Mouse (Mus musculus) intestine, embryonic 16.5 days (tissue): ENCODE results near the gene Slc23a3. TPM values are rescaled to one million over a fixed set of nuclear protein-coding genes. Genes with fewer than 3 reads are reported as not detected.

ENCODE experiments used
- ATAC-seq: fragments of 200-750 bp; cut with Nextera tagmentation; 2 replicates; pipeline ENCODE4 v1.8.0; 2017; ENCODE audit warnings: moderate TSS enrichment, moderate library complexity
- H3K27ac ChIP-seq: fragments of 300-500 bp; sonication (generic); 2 replicates; pipeline ENCODE4 v1.5.1; 2014; ENCODE audit warnings: mild to moderate bottlenecking, low read length
- H3K27me3 ChIP-seq: fragments of 300-500 bp; sonication (generic); replicated peaks from 2 replicates; pipeline ENCODE4 v1.6.1; 2014; ENCODE audit warnings: low read length, control low read depth, mixed read lengths; ENCODE audit not compliant: control insufficient read depth, insufficient read depth
- H3K36me3 ChIP-seq: fragments of 300-500 bp; sonication (generic); 2 replicates; pipeline ENCODE4 v1.6.1; 2014; ENCODE audit warnings: low read length, control low read depth; ENCODE audit not compliant: control insufficient read depth, insufficient read depth
- H3K4me1 ChIP-seq: fragments of 300-500 bp; sonication (generic); 2 replicates; pipeline ENCODE4 v1.6.1; 2014; ENCODE audit warnings: low read length, control low read depth, mixed read lengths; ENCODE audit not compliant: control insufficient read depth, insufficient read depth
- H3K4me2 ChIP-seq: fragments of 300-500 bp; sonication (generic); 2 replicates; pipeline ENCODE4 v1.6.1; 2014; ENCODE audit warnings: low read depth, low read length, control low read depth
- H3K4me3 ChIP-seq: fragments of 300-500 bp; sonication (generic); 2 replicates; pipeline ENCODE4 v1.5.1; 2014; ENCODE audit warnings: mild to moderate bottlenecking, low read length
- H3K9ac ChIP-seq: fragments of 300-500 bp; sonication (generic); 2 replicates; pipeline ENCODE4 v1.6.1; 2014; ENCODE audit warnings: low read depth, low read length
- H3K9me3 ChIP-seq: fragments of 300-500 bp; sonication (generic); 2 replicates; pipeline ENCODE4 v1.6.1; 2016; ENCODE audit warnings: low read length, control low read depth; ENCODE audit not compliant: control insufficient read depth
- WGBS: fragments of 180-500 bp; shearing (Covaris S2); extraction: QIAGEN DNeasy Blood & Tissue Kit; methylation state at CpG from one replicate; pipeline ENCODE4 v1.1.7; 2014; 5-methylcytosine and 5-hydroxymethylcytosine counted together
- polyA plus RNA-seq: library from polyadenylated mRNA; unstranded; fragments of >200 nt; fragmentation: Nextera tagmentation; extraction: Ambion mirVana; gene quantifications from 2 replicates; pipeline ENCODE4 v1.2.1, GENCODE M21; 2015

The Slc23a3 gene
- polyA plus RNA-seq, 1 experiment from 2014 or later: 1.2 TPM

GRCm38 (mm10) chr1:75141486-75142190 lies 7.9 kb upstream of the Slc23a3 start:
- Histone ChIP-seq H3K27me3 (no peaks in the 10 kb centered on the region), H3K36me3 (peaks cover 16% of the 10 kb centered on the region), H3K4me2 (peak overlapping the region; percentile 71), H3K9ac (peak overlapping the region; percentile 93), H3K4me3 (peak overlapping the region; percentile 77), H3K4me1 (peaks cover 8% of the 10 kb centered on the region; the same call in 1 of the 2 replicates), H3K27ac (peak overlapping the region; percentile 97), H3K9me3 (no peaks in the 10 kb centered on the region)
- 0% methylated on average over 53 of the region's 53 CpGs for WGBS
- peak; percentile 62 for ATAC-seq

GRCm38 (mm10) chr1:75140601-75141190 lies 7.0 kb upstream of the Slc23a3 start:
- Histone ChIP-seq H3K9me3 (no peaks in the 10 kb centered on the region), H3K4me3 (peak overlapping the region; percentile 77), H3K4me1 (peaks cover 8% of the 10 kb centered on the region; the same call in 1 of the 2 replicates), H3K9ac (peak overlapping the region; percentile 93), H3K36me3 (peaks cover 21% of the 10 kb centered on the region), H3K4me2 (peak overlapping the region; percentile 71), H3K27ac (peak overlapping the region; percentile 97), H3K27me3 (no peaks in the 10 kb centered on the region)
- 59% methylated on average over 4 of the region's 4 CpGs for WGBS
- no peak for ATAC-seq

GRCm38 (mm10) chr1:75138448-75138847 lies 4.8 kb upstream of the Slc23a3 start:
- Histone ChIP-seq H3K27me3 (no peaks in the 10 kb centered on the region), H3K27ac (no peak overlapping the region), H3K4me1 (0 out of 2 replicates have a peak, but pooled peaks cover 3% of the 10 kb centered on the region), H3K9ac (no peak overlapping the region), H3K36me3 (peaks cover 21% of the 10 kb centered on the region), H3K4me3 (no peak overlapping the region), H3K9me3 (no peaks in the 10 kb centered on the region), H3K4me2 (no peak overlapping the region)
- 90% methylated on average over 2 of the region's 2 CpGs for WGBS
- ATAC-seq: no peak

GRCm38 (mm10) chr1:75136730-75137129 lies 3.0 kb upstream of the Slc23a3 start:
- WGBS: 56% methylated on average over 3 of the region's 3 CpGs
- Histone ChIP-seq H3K27ac (no peak overlapping the region), H3K27me3 (no peaks in the 10 kb centered on the region), H3K9me3 (no peaks in the 10 kb centered on the region), H3K9ac (no peak overlapping the region), H3K4me2 (no peak overlapping the region), H3K36me3 (peaks cover 21% of the 10 kb centered on the region), H3K4me1 (0 out of 2 replicates have a peak, but pooled peaks cover 3% of the 10 kb centered on the region), H3K4me3 (no peak overlapping the region)
- ATAC-seq: peak; percentile 7; the same call in 1 of the 2 replicates

GRCm38 (mm10) chr1:75136293-75136692 lies 2.6 kb upstream of the Slc23a3 start:
- ATAC-seq: no peak
- Histone ChIP-seq H3K9ac (no peak overlapping the region), H3K9me3 (no peaks in the 10 kb centered on the region), H3K27me3 (no peaks in the 10 kb centered on the region), H3K36me3 (peaks cover 21% of the 10 kb centered on the region), H3K27ac (no peak overlapping the region), H3K4me3 (no peak overlapping the region), H3K4me1 (0 out of 2 replicates have a peak, but pooled peaks cover 3% of the 10 kb centered on the region), H3K4me2 (no peak overlapping the region)
- WGBS: 83% methylated on average over 6 of the region's 6 CpGs

GRCm38 (mm10) chr1:75128641-75129040 lies 5.0 kb downstream of the Slc23a3 start:
- H3K9me3 ChIP-seq: no peaks in the 10 kb centered on the region
- no peak overlapping the region for H3K4me3 ChIP-seq
- H3K4me1 ChIP-seq: peaks cover 5% of the 10 kb centered on the region
- WGBS: 66% methylated on average over 3 of the region's 3 CpGs
- H3K36me3 ChIP-seq: no peaks in the 10 kb centered on the region
- H3K4me2 ChIP-seq: no peak overlapping the region
- no peak overlapping the region; the same call in 1 of the 2 replicates for H3K27ac ChIP-seq
- no peaks in the 10 kb centered on the region for H3K27me3 ChIP-seq
- ATAC-seq: no peak
- H3K9ac ChIP-seq: no peak overlapping the region

- H3K4me1 ChIP-seq: peaks cover 5% of the 10 kb centered on the region
- H3K27me3 ChIP-seq: no peaks in the 10 kb centered on the region
- H3K27ac ChIP-seq: peak overlapping the region; percentile 99
- H3K36me3 ChIP-seq: no peaks in the 10 kb centered on the region
- H3K9me3 ChIP-seq: no peaks in the 10 kb centered on the region
- peak overlapping the region; percentile 80 for H3K9ac ChIP-seq
- H3K4me2 ChIP-seq: peak overlapping the region; percentile 51
- peak overlapping the region; percentile 66 for H3K4me3 ChIP-seq
- ATAC-seq: no peak; the same call in 1 of the 2 replicates
- 28% methylated on average over 5 of the region's 5 CpGs for WGBS
Observed at GRCm38 (mm10) chr1:75125418-75125817, 8.3 kb downstream of the Slc23a3 start.

GRCm38 (mm10) chr1:75124346-75125321 lies 9.1 kb downstream of the Slc23a3 start, which contains the start of gene Nhej1:
Gene Nhej1 (minus strand): TSS chr1:75125200.
- WGBS: 1% methylated on average over 56 of the region's 56 CpGs
- peak; percentile 97 for ATAC-seq
- Histone ChIP-seq H3K9me3 (no peaks in the 10 kb centered on the region), H3K27ac (peak within 1 kb of the TSS; percentile 99), H3K4me3 (peak within 1 kb of the TSS; percentile 66), H3K36me3 (no peaks in the 10 kb centered on the region), H3K4me1 (peaks cover 5% of the 10 kb centered on the region), H3K9ac (peak within 1 kb of the TSS; percentile 80), H3K27me3 (no peaks in the 10 kb centered on the region), H3K4me2 (peak within 1 kb of the TSS; percentile 65)

- Histone ChIP-seq H3K4me1 (peaks cover 5% of the 10 kb centered on the region), H3K36me3 (no peaks in the 10 kb centered on the region), H3K27me3 (no peaks in the 10 kb centered on the region), H3K4me3 (no peak overlapping the region), H3K9me3 (no peaks in the 10 kb centered on the region), H3K4me2 (no peak overlapping the region), H3K9ac (no peak overlapping the region), H3K27ac (no peak overlapping the region)
- no peak for ATAC-seq
- WGBS: 82% methylated on average over 3 of the region's 3 CpGs
Observed at GRCm38 (mm10) chr1:75122211-75122610, 11.5 kb downstream of the Slc23a3 start.
